Mouse (Mus musculus) heart, postnatal 0 days (tissue): ENCODE data around the gene Snrk. TPM values are rescaled to one million over a fixed set of nuclear protein-coding genes. Genes with fewer than 3 reads are reported as not detected.

Source experiments
- ATAC-seq: fragments of 200-750 bp; cut with Nextera tagmentation; 2 replicates; pipeline ENCODE4 v1.8.0; 2017; ENCODE audit warnings: low read depth, moderate number of reproducible peaks, moderate library complexity; ENCODE audit not compliant: insufficient read depth
- DNase-seq: peaks from one replicate; pipeline ENCODE4 v3.0.0-alpha.2; 2016; ENCODE audit warnings: low spot score
- H3K27ac ChIP-seq: fragments of 300-500 bp; sonication (generic); 2 replicates; pipeline ENCODE4 v1.5.1; 2014; ENCODE audit warnings: low read depth, mild to moderate bottlenecking
- H3K27me3 ChIP-seq: fragments of 300-500 bp; sonication (generic); 2 replicates; pipeline ENCODE4 v1.6.1; 2014; ENCODE audit warnings: low read length, mixed read lengths; ENCODE audit not compliant: control insufficient read depth, insufficient read depth
- H3K36me3 ChIP-seq: fragments of 300-500 bp; sonication (generic); replicated peaks from 2 replicates; pipeline ENCODE4 v1.6.1; 2014; ENCODE audit warnings: low read length, mixed read lengths; ENCODE audit not compliant: control insufficient read depth, insufficient read depth
- H3K4me1 ChIP-seq: fragments of 300-500 bp; sonication (generic); 2 replicates; pipeline ENCODE4 v1.6.1; 2014; ENCODE audit warnings: antibody characterized with exemption; ENCODE audit not compliant: control insufficient read depth, insufficient read depth
- H3K4me2 ChIP-seq: fragments of 300-500 bp; sonication (generic); 2 replicates; pipeline ENCODE4 v1.6.1; 2014; ENCODE audit warnings: low read depth, mild to moderate bottlenecking, low read length, moderate library complexity
- H3K4me3 ChIP-seq: fragments of 300-500 bp; sonication (generic); 2 replicates; pipeline ENCODE4 v1.5.1; 2014; ENCODE audit warnings: low read depth, low read length
- H3K9ac ChIP-seq: fragments of 300-500 bp; sonication (generic); replicated peaks from 2 replicates; pipeline ENCODE4 v1.6.1; 2014; ENCODE audit warnings: low read depth, low read length, mixed read lengths
- H3K9me3 ChIP-seq: fragments of 300-500 bp; sonication (generic); replicated peaks from 2 replicates; pipeline ENCODE4 v1.6.1; 2016; ENCODE audit warnings: low read length; ENCODE audit not compliant: control insufficient read depth
- CTCF ChIP-seq: IDR thresholded peaks from 2 replicates; pipeline ENCODE4 v1.5.1; 2016; ENCODE audit warnings: antibody characterized with exemption, control low read depth, low read depth
- EP300 ChIP-seq: IDR thresholded peaks from 2 replicates; pipeline ENCODE4 v1.6.1; 2016; ENCODE audit warnings: antibody characterized with exemption, low read depth
- WGBS: fragments of 180-500 bp; shearing (Covaris S2); extraction: QIAGEN DNeasy Blood & Tissue Kit; methylation state at CpG from one replicate; pipeline ENCODE4 v1.1.7; 2014; 5-methylcytosine and 5-hydroxymethylcytosine counted together
- polyA plus RNA-seq: library from polyadenylated mRNA; unstranded; fragments of >200 nt; fragmentation: Nextera tagmentation; extraction: Ambion mirVana; gene quantifications from 2 replicates; pipeline ENCODE4 v1.2.1, GENCODE M21; 2015
- total RNA-seq: library from RNA; depleted of rRNA; stranded (reverse); fragments of >200 nt; gene quantifications from 2 replicates; pipeline ENCODE4 v1.2.3, GENCODE M21; 2014; ENCODE audit warnings: low replicate concordance

Snrk gene
- total and polyA plus RNA-seq, 2 experiments from 2014 or later = 39.5 to 60.4 TPM

DNA sequence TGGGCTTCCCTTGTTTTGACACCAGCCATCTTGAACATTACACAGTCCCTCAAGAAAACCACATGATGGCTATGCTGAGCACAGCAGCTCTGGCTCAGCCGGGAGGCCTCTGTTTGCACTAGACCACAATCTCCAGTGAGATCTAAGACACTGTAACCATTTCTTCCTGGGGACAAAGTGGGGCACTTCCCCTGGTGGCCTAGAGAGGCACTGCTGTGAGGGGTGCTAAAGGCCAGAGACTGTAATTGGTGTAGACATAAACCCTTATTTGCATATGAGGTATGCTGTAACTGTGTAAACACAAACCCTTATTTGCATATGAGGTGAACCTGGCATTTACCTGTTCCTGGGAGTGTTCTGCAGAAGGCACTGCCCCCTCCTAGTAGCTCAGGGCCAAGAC lies 71.7 kb downstream of the Snrk start:
- Histone ChIP-seq H3K9me3 (no peaks in the 10 kb centered on the region), H3K36me3 (no peaks in the 10 kb centered on the region), H3K4me2 (no peak overlapping the region), H3K27me3 (no peaks in the 10 kb centered on the region), H3K9ac (no peak overlapping the region), H3K4me1 (peaks cover 30% of the 10 kb centered on the region), H3K4me3 (no peak overlapping the region), H3K27ac (no peak overlapping the region)
- WGBS = 66% methylated on average over 1 of the region's 1 CpGs
- DNase-seq (no peak), ATAC-seq (no peak)
- TF ChIP-seq CTCF (peak; percentile 25; the same call in 1 of the 2 replicates), EP300 (no peak)

DNA sequence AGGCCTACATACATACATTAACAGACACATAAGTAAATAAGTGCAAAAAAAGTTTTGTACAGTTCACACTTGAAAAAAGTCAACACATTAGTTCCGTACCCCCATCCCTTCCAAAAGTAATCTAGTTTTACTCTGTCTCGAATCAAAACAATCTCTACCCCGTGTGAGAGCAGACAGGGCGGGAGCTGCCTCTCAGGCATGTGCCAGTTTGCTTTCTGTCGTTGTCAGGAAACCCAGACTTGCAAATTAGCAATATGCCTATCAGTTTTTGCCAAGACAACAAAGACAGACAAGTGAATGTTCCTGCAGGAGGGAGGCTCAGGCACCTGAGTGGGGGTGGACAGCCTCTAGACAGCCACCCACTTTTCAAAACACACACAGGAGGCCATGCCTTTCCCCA lies 76.3 kb downstream of the Snrk start:
- ATAC-seq (no peak), DNase-seq (no peak)
- H3K9me3 ChIP-seq = no peaks in the 10 kb centered on the region
- H3K9ac ChIP-seq = no peak overlapping the region
- peaks cover 44% of the 10 kb centered on the region for H3K4me1 ChIP-seq
- 53% methylated on average over 5 of the region's 5 CpGs for WGBS
- no peaks in the 10 kb centered on the region for H3K27me3 ChIP-seq
- no peaks in the 10 kb centered on the region for H3K36me3 ChIP-seq
- H3K27ac ChIP-seq = no peak overlapping the region
- H3K4me3 ChIP-seq = no peak overlapping the region
- no peak for TF ChIP-seq CTCF
- TF ChIP-seq EP300 = no peak
- no peak overlapping the region for H3K4me2 ChIP-seq

GRCm38 (mm10) chr9:122193823-122194222 lies 76.8 kb downstream of the Snrk start:
- no peak for ATAC-seq
- 79% methylated on average over 5 of the region's 5 CpGs for WGBS
- TF ChIP-seq EP300 (no peak), CTCF (no peak)

DNA sequence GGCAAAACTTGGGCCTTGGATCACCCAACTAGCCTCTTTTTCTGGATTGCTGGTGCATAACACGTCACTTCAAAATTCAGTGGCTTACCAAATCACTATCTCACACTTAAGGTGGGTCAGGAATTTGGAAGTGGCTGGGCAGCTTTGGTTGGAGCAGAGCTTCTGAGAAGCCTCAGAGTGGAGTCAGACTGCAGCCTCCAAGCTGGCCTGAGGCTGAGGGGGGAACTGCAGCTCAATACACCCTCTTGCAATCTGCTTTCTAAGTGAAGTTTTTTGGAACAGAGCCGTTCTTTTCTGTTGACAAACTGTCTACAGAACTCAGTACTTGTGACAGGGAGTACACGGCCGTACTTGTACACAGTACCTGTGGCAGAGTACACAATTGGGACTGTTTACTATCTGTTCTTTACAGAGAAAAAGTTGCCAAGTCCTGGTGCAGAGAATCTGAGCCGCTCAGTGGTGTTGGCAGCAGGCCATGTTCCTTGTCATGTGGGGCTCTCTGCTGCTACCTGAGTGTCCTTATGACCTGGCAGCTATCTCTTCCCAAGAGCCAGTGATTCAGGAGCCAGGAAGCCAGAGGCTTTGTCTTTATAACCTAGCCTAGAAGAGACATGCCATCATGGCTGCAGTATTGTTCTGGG lies 78.1 kb downstream of the Snrk start:
- no peak overlapping the region for H3K9ac ChIP-seq
- H3K27me3 ChIP-seq = no peaks in the 10 kb centered on the region
- 34% methylated on average over 5 of the region's 5 CpGs for WGBS
- H3K4me2 ChIP-seq = no peak overlapping the region
- H3K27ac ChIP-seq = peak overlapping the region; percentile 87
- H3K4me1 ChIP-seq = peaks cover 44% of the 10 kb centered on the region
- DNase-seq (peak; percentile 77), ATAC-seq (peak; percentile 58)
- H3K4me3 ChIP-seq = no peak overlapping the region
- no peaks in the 10 kb centered on the region for H3K36me3 ChIP-seq
- H3K9me3 ChIP-seq = no peaks in the 10 kb centered on the region
- TF ChIP-seq EP300 = peak; percentile 70
- peak; percentile 23; the same call in 1 of the 2 replicates for TF ChIP-seq CTCF

More at GRCm38 (mm10) chr9:122193823-122194222, 76.8 kb downstream of the Snrk start:
- DNase-seq = no peak
- Histone ChIP-seq H3K4me3 (no peak overlapping the region), H3K4me2 (no peak overlapping the region), H3K27me3 (no peaks in the 10 kb centered on the region), H3K9me3 (no peaks in the 10 kb centered on the region), H3K36me3 (no peaks in the 10 kb centered on the region), H3K27ac (no peak overlapping the region), H3K9ac (no peak overlapping the region), H3K4me1 (peaks cover 44% of the 10 kb centered on the region)

GRCm38 (mm10) chr9:122197021-122197420 lies 80.0 kb downstream of the Snrk start:
- Histone ChIP-seq H3K4me3 (no peak overlapping the region), H3K27ac (peak overlapping the region; percentile 87), H3K9me3 (no peaks in the 10 kb centered on the region), H3K36me3 (no peaks in the 10 kb centered on the region), H3K4me1 (peaks cover 44% of the 10 kb centered on the region), H3K9ac (no peak overlapping the region), H3K27me3 (no peaks in the 10 kb centered on the region), H3K4me2 (no peak overlapping the region)
- WGBS = 36% methylated on average over 5 of the region's 5 CpGs
- ATAC-seq (peak; percentile 30), DNase-seq (peak; percentile 79)
- TF ChIP-seq CTCF = no peak
- no peak for TF ChIP-seq EP300

- H3K9me3 ChIP-seq = no peaks in the 10 kb centered on the region
- peak overlapping the region; percentile 46; the same call in 1 of the 2 replicates for H3K27ac ChIP-seq
- no peak for DNase-seq
- TF ChIP-seq CTCF (no peak), EP300 (no peak)
- no peak for ATAC-seq
- H3K4me2 ChIP-seq = no peak overlapping the region
- no peak overlapping the region for H3K4me3 ChIP-seq
- 87% methylated on average over 3 of the region's 3 CpGs for WGBS
- no peaks in the 10 kb centered on the region for H3K36me3 ChIP-seq
- peaks cover 49% of the 10 kb centered on the region for H3K4me1 ChIP-seq
- H3K9ac ChIP-seq = no peak overlapping the region
- no peaks in the 10 kb centered on the region for H3K27me3 ChIP-seq
Observed at GRCm38 (mm10) chr9:122198621-122199020, 81.6 kb downstream of the Snrk start.
